Mouse (Mus musculus) C2C12 (cell line): Measurements from ENCODE around the gene Tppp.

Experiments used
- CEBPB ChIP-seq: IDR thresholded peaks from one replicate; pipeline ENCODE4 v1.6.1; 2011; ENCODE audit warnings: low read depth, mild to moderate bottlenecking, control low read depth, moderate library complexity
- CTCF ChIP-seq: IDR thresholded peaks from one replicate; pipeline ENCODE4 v1.5.1; 2011; ENCODE audit not compliant: control insufficient read depth, insufficient read depth, insufficient read length
- FOSL1 ChIP-seq: IDR thresholded peaks from one replicate; pipeline ENCODE4 v1.8.0; 2011; ENCODE audit warnings: mild to moderate bottlenecking, low read length; ENCODE audit not compliant: poor library complexity, insufficient read depth, severe bottlenecking
- MAX ChIP-seq: IDR thresholded peaks from one replicate; pipeline ENCODE4 v1.6.1; 2011; ENCODE audit warnings: mild to moderate bottlenecking, control low read depth
- MYOG ChIP-seq: IDR thresholded peaks from one replicate; pipeline ENCODE4 v1.6.1; 2011; ENCODE audit not compliant: control insufficient read depth, insufficient read length; ENCODE audit errors: extremely low read depth
- USF1 ChIP-seq: IDR thresholded peaks from one replicate; pipeline ENCODE4 v1.6.1; 2011; ENCODE audit warnings: low read depth, mild to moderate bottlenecking, control low read depth, moderate library complexity

DNA sequence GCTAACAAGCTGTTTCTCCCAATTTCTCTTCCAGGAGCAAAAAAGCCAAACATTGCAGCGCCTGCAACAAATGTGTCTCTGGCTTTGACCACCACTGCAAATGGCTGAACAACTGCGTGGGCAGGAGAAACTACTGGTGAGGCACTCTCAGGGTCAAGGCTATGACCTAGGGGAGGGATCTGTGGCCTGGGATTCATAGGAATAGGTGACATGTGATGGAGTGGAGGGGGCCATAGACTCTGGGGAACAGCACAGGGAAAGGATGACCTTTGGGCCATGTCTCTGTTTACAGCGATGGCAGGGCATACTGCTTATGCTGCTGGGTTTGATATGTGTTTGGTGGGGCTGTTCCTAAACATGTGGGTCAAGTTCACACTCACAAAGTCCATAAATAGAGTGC lies 34.7 kb upstream of the Tppp start:
- TF ChIP-seq CTCF = no peak
- no peak for TF ChIP-seq MAX
- TF ChIP-seq CEBPB = no peak
- TF ChIP-seq MYOG = no peak
- no peak for TF ChIP-seq USF1
- TF ChIP-seq FOSL1 = no peak
